Mouse (Mus musculus): ENCODE data around the gene Timp3. TPM values are rescaled to one million over a fixed set of nuclear protein-coding genes. Genes with fewer than 3 reads are reported as not detected.
A peak's percentile ranks its signal among the peaks of the same experiment; 100 is the strongest.

Gene Timp3
- total RNA-seq, 2 experiments from 2014 or later = 54.9 to 59.8 TPM

DNA sequence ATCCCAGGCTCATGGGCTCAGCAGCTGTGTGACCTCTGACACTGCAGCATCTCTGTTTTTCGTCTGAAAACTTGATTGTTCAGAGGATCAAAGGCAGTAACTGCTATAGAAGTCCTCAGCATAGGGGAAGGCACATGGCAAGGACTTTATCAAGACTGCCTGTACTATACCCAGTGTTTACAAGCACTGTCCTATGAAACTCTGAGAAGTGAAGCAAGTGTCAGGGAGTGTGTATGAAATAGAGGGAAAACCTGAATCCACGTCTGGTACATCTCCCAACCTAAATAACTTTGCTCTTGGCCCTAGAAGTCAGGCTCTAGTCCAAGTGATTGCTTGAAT, 81.7 kb downstream of the Timp3 start:
- no peak for DNase-seq (ENCODE audit: low spot score in 2 of 2)

DNA sequence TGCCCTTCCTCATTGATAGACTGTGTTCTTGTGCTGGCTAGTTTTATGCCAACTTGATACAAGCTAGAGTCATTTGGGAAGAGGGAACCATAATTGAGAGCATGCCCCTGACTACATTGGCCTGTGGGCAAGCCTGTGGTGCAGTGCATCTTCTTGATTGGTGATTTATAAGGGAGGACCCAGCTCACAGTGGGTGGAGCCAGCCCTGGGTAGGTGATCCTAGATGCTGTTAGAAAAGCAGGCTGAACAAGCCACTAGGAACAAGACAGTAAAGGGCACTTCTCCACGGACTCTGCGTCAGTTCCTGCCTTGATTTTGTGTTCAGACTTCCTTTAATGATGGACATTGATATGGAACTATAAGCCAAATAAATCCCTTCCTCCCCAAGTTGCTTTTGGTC, 84.5 kb downstream of the Timp3 start:
- peak in 1 of 2 experiments; percentile 7 for DNase-seq (ENCODE audit: low spot score in 2 of 2)

DNA sequence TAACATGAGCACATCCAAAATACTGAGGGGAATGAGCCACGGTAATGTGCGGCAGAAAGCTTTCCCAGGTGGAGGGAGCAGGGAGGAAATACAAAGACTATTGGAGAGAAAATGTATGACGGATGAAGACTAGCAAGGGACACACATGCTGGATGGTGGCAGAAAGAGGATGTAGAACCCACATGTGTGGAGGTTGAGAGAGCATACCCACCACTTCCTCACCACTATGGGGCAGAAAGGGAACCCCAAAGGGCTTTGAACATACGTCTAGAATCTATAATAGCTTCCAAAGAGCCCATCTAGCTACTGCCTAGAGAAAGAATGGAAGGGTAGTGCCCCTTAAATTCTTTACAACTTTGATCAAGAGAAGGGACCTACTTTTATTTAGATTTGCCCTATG, 85.5 kb downstream of the Timp3 start:
- DNase-seq (ENCODE audit: low spot score in 2 of 2) = no peak

DNA sequence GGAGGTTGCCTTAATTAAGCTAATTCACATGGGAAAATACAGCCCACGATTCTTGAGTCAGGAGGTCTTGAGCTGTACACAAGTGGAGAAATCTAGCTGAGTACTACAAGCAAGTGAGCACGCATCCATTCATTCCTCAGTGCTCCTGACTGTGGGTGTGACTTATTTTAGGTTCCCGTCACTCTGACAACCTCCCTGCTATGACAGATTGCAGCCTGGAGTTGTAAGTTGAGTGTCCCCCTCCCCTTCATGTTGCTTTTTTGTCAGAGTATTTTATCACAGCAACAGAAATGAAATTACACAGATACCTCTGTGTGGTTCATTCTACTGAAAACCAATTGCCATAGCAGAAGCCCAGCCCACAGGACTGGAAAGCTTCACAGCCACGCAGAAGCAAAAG, 86.1 kb downstream of the Timp3 start:
- DNase-seq (ENCODE audit: low spot score in 2 of 2) = peak in 1 of 2 experiments; percentile 16

DNA sequence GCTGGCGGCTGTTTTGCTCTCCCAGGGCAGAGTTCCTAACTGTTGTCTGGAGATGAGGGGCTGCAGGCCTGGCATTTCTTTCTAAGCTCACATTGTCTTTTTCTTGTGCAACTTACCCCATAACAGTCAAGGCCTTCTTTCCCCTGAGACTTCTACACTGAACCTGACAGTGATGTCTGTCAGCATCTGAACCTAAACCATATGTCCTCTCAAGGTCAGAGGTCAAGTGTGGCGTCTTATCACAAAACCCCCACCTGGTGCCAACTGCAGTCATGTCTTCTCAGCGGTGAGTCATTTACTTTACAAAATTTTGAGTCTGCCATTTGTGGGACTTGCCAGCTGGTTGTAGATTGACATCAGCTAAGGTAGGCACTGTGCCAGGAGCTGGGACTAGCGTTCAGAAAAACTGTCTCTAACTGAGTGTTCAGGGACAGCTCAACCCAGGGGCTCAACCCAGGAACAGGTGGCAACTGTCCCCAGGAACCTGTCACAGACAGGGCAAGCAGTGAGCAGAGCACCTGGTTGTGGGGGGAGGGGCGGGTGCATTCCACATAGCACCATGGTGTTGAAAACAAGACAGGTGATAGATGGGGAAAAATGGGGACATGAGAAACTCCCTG, 87.8 kb downstream of the Timp3 start:
- DNase-seq (ENCODE audit: low spot score in 2 of 2) = peak; percentile 53 to 65

DNA sequence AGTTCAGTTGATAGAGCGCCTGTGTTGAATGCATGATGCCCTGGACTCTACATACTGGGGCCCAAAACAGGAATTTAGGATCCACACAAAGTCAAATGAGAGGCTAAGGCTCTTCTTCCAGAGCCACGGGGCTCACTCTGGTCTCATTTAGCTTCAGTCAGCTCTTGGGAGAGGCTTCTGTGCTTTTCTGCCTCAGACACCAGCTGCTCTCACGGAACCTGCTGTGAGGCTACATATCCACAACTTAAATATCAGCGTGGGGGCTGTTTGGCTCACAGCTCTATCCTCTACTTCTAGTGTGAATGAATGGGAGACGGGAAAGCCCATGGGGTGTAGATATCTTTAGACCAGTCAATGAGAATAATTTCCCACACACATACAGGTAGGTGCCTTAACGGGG, 88.6 kb downstream of the Timp3 start:
- peak in 1 of 2 experiments; percentile 26 for DNase-seq (ENCODE audit: low spot score in 2 of 2)

DNA sequence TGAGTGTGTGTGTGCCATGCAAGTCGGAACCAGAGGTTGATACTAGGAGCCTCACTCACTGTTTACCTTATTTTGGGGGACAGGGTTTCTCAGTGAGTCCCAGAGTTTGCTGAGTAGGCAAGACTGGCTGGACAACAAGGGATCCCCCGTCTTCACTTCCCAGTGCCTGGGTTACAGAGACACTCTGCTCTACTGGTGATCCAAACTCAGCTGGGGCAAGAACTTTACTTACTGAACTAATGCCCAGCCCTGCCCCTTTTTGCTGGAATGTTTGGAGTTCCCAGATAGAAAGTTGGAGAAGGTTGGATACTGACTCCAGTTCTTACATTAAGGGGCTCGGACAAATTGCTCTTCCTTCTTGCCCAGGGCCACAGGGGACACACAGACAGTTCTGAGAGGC, 89.2 kb downstream of the Timp3 start:
- no peak for DNase-seq (ENCODE audit: low spot score in 2 of 2)

DNA sequence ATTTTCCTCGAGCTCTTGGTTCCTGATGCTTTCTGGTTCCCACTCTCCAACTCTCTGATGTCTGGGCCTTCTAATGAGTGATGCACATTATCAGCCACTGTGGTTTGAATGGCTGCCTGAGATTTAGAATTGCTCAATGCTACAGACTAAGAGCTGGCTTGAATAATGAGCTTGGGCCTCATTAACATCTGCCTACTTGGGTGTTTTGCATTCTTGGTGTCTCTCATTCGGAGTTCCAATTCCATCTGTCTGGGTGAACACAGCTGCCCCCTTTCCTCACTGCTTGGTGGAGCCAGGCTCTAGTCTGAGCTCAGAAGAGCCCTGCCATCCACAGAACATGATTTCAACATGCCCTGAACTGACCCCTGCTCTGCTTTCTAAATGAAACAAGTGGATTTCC, 89.7 kb downstream of the Timp3 start:
- DNase-seq (ENCODE audit: low spot score in 2 of 2) = peak in 1 of 2 experiments; percentile 15

DNA sequence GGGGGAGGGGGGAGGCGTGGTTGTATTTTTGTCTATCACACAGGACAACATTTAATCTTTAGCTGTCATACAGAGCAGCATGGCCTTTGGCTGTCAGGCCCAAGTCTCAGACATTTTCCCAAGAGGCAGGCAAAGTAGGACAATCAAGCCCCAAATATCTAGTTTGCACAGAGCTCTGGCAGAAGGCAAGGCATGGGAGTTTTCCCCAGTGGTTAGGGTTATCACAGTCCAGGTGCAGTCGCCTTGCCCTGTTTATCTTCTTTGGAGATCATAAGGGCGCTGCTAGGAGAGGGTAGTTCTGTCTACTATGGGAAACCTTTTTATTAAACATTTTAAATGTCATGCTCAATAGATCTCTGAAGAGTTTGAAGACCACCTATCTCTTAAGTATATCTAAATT, 92.2 kb downstream of the Timp3 start:
- peak in 1 of 2 experiments; percentile 5 for DNase-seq (ENCODE audit: low spot score in 2 of 2)

DNA sequence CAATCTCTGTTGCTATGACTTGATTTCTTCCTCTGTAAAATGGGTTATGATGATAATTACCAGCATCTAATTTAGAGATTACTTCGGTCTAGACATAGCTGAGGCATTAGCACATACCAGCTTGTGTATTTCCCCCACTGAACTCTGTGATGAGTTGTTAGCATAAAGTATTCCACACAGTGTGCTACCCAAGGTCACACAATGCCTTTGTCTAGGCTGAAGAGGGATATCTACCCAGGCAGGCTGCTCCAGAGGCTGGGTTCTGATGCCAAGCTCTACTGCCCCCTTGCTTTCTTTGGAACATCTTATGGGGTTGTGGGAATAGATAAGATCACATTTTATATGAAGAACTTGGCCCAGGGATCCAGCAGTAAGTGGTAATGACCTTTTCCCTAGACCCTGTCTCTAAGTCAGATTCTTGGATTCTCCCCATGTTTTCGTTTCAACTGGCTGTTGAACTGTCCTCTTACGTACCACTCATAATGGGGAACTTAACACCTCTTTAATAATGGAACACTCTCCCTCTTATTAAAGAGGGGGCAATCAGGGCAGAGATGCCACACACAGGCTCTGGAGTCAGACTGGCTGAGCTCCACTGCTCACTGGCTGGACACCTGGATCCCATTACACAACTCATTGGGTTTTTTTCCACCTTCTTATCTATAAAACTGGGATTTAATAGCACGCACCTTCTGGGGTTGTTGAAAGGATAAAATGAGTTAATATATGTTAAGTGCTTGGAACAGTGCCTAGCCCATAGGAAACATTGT, 97.6 kb downstream of the Timp3 start:
- peak in 1 of 2 experiments; percentile 7 for DNase-seq (ENCODE audit: low spot score in 2 of 2)

DNA sequence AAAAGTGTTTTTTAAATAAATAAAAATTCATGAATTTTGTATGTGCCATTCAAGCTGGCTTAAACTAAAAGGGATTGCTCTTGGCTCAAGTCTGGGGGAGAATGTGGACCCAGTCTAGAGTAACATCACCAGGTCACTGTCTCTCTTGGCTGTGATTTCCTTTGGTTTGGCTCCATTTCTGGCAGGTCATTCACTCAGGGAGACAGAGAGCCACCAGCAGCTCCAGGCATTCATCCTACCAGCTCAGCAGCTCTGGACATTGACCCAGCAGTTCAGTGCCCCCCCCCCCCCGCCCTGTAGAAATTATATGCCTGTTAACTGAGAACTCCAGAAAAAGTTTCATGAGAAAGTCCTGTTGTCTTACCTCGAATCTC, 98.2 kb downstream of the Timp3 start:
- peak in 1 of 2 experiments; percentile 2 for DNase-seq (ENCODE audit: low spot score in 2 of 2)

Other genes with a start within 250 kb of the Timp3 start
- 10 to 100 TPM; 35.1 to 39.6 TPM for gene Syn3, start 198.5 kb downstream of the Timp3 start, total RNA-seq (2021)

Measured in layer of hippocampus, postnatal 10 days (tissue).